Mouse (Mus musculus): ENCODE measurements at regions not wholly inside any gene's neighbourhood (a gene's known extent, or its start where the extent isn't known, plus 50 kb on each side); places are given as distances from the start of the nearest gene placed in this dataset.
"Not testable (repeated sequence)": the region's sequence is repeated elsewhere in the genome, so short reads cannot be mapped to it uniquely, and the experiment has no call there.

GRCm38 (mm10) chr17:76499981-76500380, 948.2 kb upstream of the Fam98a start:
- TF ChIP-seq CTCF (IDR thresholded peaks at IDR 0.05; ENCODE audit: insufficient read depth, low read length); POLR2A (IDR thresholded peaks at IDR 0.05; ENCODE audit: borderline replicate concordance, extremely low read depth, low read depth, low read length): not testable (repeated sequence)

All from lung, adult 2 months (tissue).